Mouse (Mus musculus): ENCODE data around the gene Wdr75. TPM values are rescaled to one million over a fixed set of nuclear protein-coding genes. Genes with fewer than 3 reads are reported as not detected.

Wdr75 gene
- polyA plus RNA-seq, 1 experiment from 2014 or later = 53.8 TPM

GRCm38 (mm10) chr1:45769321-45769720 lies 25.6 kb upstream of the Wdr75 start:
- no peak for ATAC-seq (ENCODE audit: low FRiP score)
- H3K27me3 ChIP-seq (ENCODE audit: control insufficient read depth, insufficient read depth, low read length) = no peaks in the 10 kb centered on the region

DNA sequence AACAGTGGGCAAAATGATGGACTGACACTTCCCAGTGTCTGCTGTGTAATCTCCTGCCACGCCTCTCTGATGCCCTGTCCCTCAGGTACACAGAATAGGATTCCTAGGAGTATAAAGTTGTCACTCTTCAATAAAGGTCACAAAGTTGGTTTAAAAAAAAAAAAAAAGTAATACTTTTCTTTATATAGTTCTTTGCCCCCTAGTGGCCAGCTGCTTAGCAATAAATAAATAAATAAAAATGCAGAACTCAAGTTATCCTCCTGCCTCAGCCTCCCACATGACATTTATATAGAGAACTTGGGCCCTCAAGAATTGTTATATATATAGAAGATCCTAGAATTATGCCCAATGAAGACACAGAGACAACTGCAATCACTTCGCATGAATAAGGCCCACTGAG lies 24.9 kb upstream of the Wdr75 start:
- Histone ChIP-seq H3K4me1 (replicated peaks; ENCODE audit: control insufficient read depth, insufficient read depth, low read length) (no peaks in the 10 kb centered on the region), H3K36me3 (replicated peaks; ENCODE audit: control insufficient read depth, insufficient read depth) (no peaks in the 10 kb centered on the region), H3K9me3 (ENCODE audit: control insufficient read depth, low read length) (no peaks in the 10 kb centered on the region), H3K27me3 (ENCODE audit: control insufficient read depth, insufficient read depth, low read length) (no peaks in the 10 kb centered on the region), H3K27ac (no peak overlapping the region), H3K9ac (no peak overlapping the region), H3K4me3 (replicated peaks; ENCODE audit: low read length) (no peak overlapping the region), H3K4me2 (replicated peaks) (no peak overlapping the region)
- DNase-seq (ENCODE audit: low spot score) (no peak), ATAC-seq (ENCODE audit: low FRiP score) (no peak)
- 94% methylated on average over 2 of the region's 2 CpGs for WGBS

More at GRCm38 (mm10) chr1:45769321-45769720, 25.6 kb upstream of the Wdr75 start:
- 94% methylated on average over 13 of the region's 13 CpGs for whole genome bisulfite sequencing
- H3K4me3 ChIP-seq (replicated peaks; ENCODE audit: low read length) = no peak overlapping the region
- no peak overlapping the region for H3K9ac ChIP-seq
- no peak overlapping the region for H3K4me2 ChIP-seq (replicated peaks)
- no peak for DNase-seq (ENCODE audit: low spot score)
- no peaks in the 10 kb centered on the region for H3K9me3 ChIP-seq (ENCODE audit: control insufficient read depth, low read length)
- no peak overlapping the region for H3K27ac ChIP-seq
- H3K36me3 ChIP-seq (replicated peaks; ENCODE audit: control insufficient read depth, insufficient read depth) = no peaks in the 10 kb centered on the region
- H3K4me1 ChIP-seq (replicated peaks; ENCODE audit: control insufficient read depth, insufficient read depth, low read length) = no peaks in the 10 kb centered on the region

- Histone ChIP-seq H3K4me1 (replicated peaks; ENCODE audit: control insufficient read depth, insufficient read depth, low read length) (no peaks in the 10 kb centered on the region), H3K9ac (no peak overlapping the region), H3K27ac (no peak overlapping the region), H3K4me3 (replicated peaks; ENCODE audit: low read length) (no peak overlapping the region), H3K36me3 (replicated peaks; ENCODE audit: control insufficient read depth, insufficient read depth) (no peaks in the 10 kb centered on the region), H3K27me3 (ENCODE audit: control insufficient read depth, insufficient read depth, low read length) (no peaks in the 10 kb centered on the region), H3K4me2 (replicated peaks) (no peak overlapping the region), H3K9me3 (ENCODE audit: control insufficient read depth, low read length) (no peaks in the 10 kb centered on the region)
- 62% methylated on average over 4 of the region's 4 CpGs for WGBS
- ATAC-seq (ENCODE audit: low FRiP score) = no peak
- DNase-seq (ENCODE audit: low spot score) = no peak
Measured at GRCm38 (mm10) chr1:45780606-45781288, 14.2 kb upstream of the Wdr75 start.

DNA sequence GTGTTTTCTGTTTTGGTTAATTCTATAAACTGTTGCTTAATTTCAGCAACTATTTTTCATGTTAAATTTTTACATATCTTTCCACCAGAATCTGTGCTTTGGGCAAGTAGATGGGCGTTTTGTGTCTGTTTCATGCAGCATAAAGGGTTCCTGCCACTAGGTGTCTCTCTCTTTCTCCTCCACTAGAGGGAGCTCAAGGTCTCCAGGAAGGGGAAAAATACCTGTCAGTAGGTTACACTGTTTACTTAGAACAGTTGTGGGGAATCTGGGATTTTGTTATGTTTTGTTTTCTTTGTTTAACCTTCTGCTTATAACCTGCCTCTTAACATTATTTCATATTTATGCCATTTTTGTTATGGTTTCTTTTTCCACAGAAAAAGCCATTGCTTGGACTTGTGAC lies 21.9 kb downstream of the Wdr75 start:
- no peak; the same call in 1 of the 2 replicates for ATAC-seq (ENCODE audit: low FRiP score)

DNA sequence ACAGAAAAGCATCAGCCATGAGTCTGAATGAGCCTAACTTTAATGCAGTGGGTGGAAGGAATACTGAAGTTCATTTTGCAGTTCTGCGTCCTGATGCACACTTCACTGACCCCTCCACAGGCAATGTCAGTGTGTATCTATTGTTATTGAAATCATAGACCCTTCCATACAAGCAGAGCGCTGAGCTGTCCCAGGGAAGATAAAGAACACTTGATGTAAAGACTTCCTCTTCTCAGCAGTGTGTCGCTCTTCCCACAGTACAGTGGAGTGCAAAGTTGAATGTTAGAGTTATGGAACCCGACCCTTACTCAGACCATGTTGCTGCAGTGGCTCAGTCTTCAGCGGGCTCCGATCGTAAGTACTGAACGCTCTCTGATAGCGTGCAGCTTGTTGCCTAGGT lies 23.6 kb downstream of the Wdr75 start:
- Histone ChIP-seq H3K4me1 (replicated peaks; ENCODE audit: control insufficient read depth, insufficient read depth, low read length) (no peaks in the 10 kb centered on the region), H3K4me2 (replicated peaks) (no peak overlapping the region), H3K36me3 (replicated peaks; ENCODE audit: control insufficient read depth, insufficient read depth) (peaks cover 95% of the 10 kb centered on the region), H3K4me3 (replicated peaks; ENCODE audit: low read length) (no peak overlapping the region), H3K27ac (no peak overlapping the region), H3K27me3 (ENCODE audit: control insufficient read depth, insufficient read depth, low read length) (no peaks in the 10 kb centered on the region), H3K9me3 (ENCODE audit: control insufficient read depth, low read length) (no peaks in the 10 kb centered on the region), H3K9ac (no peak overlapping the region)
- ATAC-seq (ENCODE audit: low FRiP score) (no peak), DNase-seq (ENCODE audit: low spot score) (no peak)
- WGBS = 65% methylated on average over 9 of the region's 9 CpGs

More for the DNA sequence above, 21.9 kb downstream of the Wdr75 start:
- H3K4me2 ChIP-seq (replicated peaks) = no peak overlapping the region
- H3K36me3 ChIP-seq (replicated peaks; ENCODE audit: control insufficient read depth, insufficient read depth) = peaks cover 95% of the 10 kb centered on the region
- H3K9me3 ChIP-seq (ENCODE audit: control insufficient read depth, low read length) = no peaks in the 10 kb centered on the region
- no peaks in the 10 kb centered on the region for H3K4me1 ChIP-seq (replicated peaks; ENCODE audit: control insufficient read depth, insufficient read depth, low read length)
- H3K4me3 ChIP-seq (replicated peaks; ENCODE audit: low read length) = no peak overlapping the region
- no peak overlapping the region for H3K9ac ChIP-seq
- DNase-seq (ENCODE audit: low spot score) = peak; percentile 81
- H3K27ac ChIP-seq = no peak overlapping the region
- no peaks in the 10 kb centered on the region for H3K27me3 ChIP-seq (ENCODE audit: control insufficient read depth, insufficient read depth, low read length)
- WGBS = 25% methylated on average over 1 of the region's 1 CpGs

DNA sequence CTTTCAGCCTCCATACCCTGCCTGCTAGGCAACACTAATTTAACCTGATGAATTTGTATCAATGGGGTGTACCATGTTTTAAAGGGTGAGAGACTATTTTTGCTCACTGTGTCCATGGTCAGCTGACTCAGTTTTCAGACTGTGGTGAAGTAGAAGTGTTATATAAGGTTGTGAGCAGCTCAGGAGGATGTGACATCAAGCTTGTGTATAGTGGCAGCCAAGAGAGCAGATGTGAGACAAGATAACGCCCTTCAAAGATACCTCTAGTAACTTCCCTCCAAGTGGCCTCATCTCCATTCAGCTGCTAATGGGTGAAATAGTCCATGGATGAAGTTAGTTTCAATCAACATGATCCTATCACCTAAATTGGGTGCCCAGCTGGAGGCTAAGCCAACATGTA lies 29.5 kb downstream of the Wdr75 start:
- DNase-seq (ENCODE audit: low spot score) (no peak), ATAC-seq (ENCODE audit: low FRiP score) (no peak)
- Histone ChIP-seq H3K9ac (no peak overlapping the region), H3K4me3 (replicated peaks; ENCODE audit: low read length) (no peak overlapping the region), H3K27ac (no peak overlapping the region), H3K36me3 (replicated peaks; ENCODE audit: control insufficient read depth, insufficient read depth) (peaks cover 51% of the 10 kb centered on the region), H3K9me3 (ENCODE audit: control insufficient read depth, low read length) (no peaks in the 10 kb centered on the region), H3K4me2 (replicated peaks) (no peak overlapping the region), H3K27me3 (ENCODE audit: control insufficient read depth, insufficient read depth, low read length) (no peaks in the 10 kb centered on the region), H3K4me1 (replicated peaks; ENCODE audit: control insufficient read depth, insufficient read depth, low read length) (no peaks in the 10 kb centered on the region)
- WGBS = 86% methylated on average over 1 of the region's 1 CpGs

GRCm38 (mm10) chr1:45825140-45825539 lies 30.2 kb downstream of the Wdr75 start:
- H3K27ac ChIP-seq = no peak overlapping the region
- H3K27me3 ChIP-seq (ENCODE audit: control insufficient read depth, insufficient read depth, low read length) = no peaks in the 10 kb centered on the region
- DNase-seq (ENCODE audit: low spot score) (peak; percentile 80), ATAC-seq (ENCODE audit: low FRiP score) (peak; percentile 88)
- WGBS = 59% methylated on average over 5 of the region's 5 CpGs
- no peaks in the 10 kb centered on the region for H3K4me1 ChIP-seq (replicated peaks; ENCODE audit: control insufficient read depth, insufficient read depth, low read length)
- peaks cover 45% of the 10 kb centered on the region for H3K36me3 ChIP-seq (replicated peaks; ENCODE audit: control insufficient read depth, insufficient read depth)
- no peaks in the 10 kb centered on the region for H3K9me3 ChIP-seq (ENCODE audit: control insufficient read depth, low read length)
- no peak overlapping the region for H3K4me2 ChIP-seq (replicated peaks)
- no peak overlapping the region for H3K9ac ChIP-seq
- no peak overlapping the region for H3K4me3 ChIP-seq (replicated peaks; ENCODE audit: low read length)

GRCm38 (mm10) chr1:45825630-45826029 lies 30.7 kb downstream of the Wdr75 start:
- H3K4me2 ChIP-seq (replicated peaks) = no peak overlapping the region
- H3K4me3 ChIP-seq (replicated peaks; ENCODE audit: low read length) = no peak overlapping the region
- no peaks in the 10 kb centered on the region for H3K27me3 ChIP-seq (ENCODE audit: control insufficient read depth, insufficient read depth, low read length)
- H3K9ac ChIP-seq = no peak overlapping the region
- DNase-seq (ENCODE audit: low spot score) (no peak), ATAC-seq (ENCODE audit: low FRiP score) (no peak)
- 97% methylated on average over 3 of the region's 3 CpGs for WGBS
- no peaks in the 10 kb centered on the region for H3K9me3 ChIP-seq (ENCODE audit: control insufficient read depth, low read length)
- no peaks in the 10 kb centered on the region for H3K4me1 ChIP-seq (replicated peaks; ENCODE audit: control insufficient read depth, insufficient read depth, low read length)
- no peak overlapping the region for H3K27ac ChIP-seq
- H3K36me3 ChIP-seq (replicated peaks; ENCODE audit: control insufficient read depth, insufficient read depth) = peaks cover 41% of the 10 kb centered on the region

DNA sequence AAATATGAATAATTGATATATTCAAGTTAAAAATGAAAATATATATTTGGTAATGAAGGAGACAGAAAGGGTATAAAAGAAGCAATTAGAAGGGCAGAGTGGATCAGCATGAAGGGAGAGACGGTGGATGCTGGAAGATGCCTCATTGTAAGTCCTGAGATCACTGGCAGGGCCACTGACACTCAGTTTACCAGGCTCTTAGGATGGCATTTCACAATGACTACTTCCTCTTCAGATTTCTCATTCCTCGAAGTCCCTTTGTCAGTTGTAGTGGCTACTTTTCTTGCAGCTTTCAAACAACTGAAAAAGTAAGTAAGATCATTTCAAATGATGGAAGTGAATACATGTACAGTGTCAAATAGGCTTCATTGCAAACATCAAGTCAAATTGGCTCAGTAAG lies 31.2 kb downstream of the Wdr75 start:
- Histone ChIP-seq H3K9ac (no peak overlapping the region), H3K36me3 (replicated peaks; ENCODE audit: control insufficient read depth, insufficient read depth) (peaks cover 35% of the 10 kb centered on the region), H3K27me3 (ENCODE audit: control insufficient read depth, insufficient read depth, low read length) (no peaks in the 10 kb centered on the region), H3K27ac (no peak overlapping the region), H3K4me3 (replicated peaks; ENCODE audit: low read length) (no peak overlapping the region), H3K4me1 (replicated peaks; ENCODE audit: control insufficient read depth, insufficient read depth, low read length) (no peaks in the 10 kb centered on the region), H3K4me2 (replicated peaks) (no peak overlapping the region), H3K9me3 (ENCODE audit: control insufficient read depth, low read length) (no peaks in the 10 kb centered on the region)
- no peak for ATAC-seq (ENCODE audit: low FRiP score)
- 73% methylated on average over 2 of the region's 2 CpGs for WGBS
- DNase-seq (ENCODE audit: low spot score) = no peak

DNA sequence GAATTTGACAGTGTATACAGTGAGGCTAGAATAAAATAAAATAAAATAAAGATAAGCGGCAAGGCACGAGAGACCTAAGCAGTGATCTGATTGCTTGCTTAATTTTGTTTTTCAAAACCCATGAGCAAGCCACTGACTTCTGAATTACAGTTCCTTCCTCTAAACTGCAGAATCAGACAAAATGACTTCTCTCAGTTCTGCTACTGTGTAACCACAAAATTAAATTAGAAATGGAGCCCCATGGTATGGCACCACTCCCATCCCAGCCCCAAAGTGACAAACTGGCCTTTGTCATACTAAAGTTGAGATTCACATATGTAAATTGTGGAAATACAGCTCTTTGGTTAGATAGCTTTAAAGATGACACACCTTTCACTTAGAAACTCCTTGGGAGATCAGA lies 31.8 kb downstream of the Wdr75 start:
- ATAC-seq (ENCODE audit: low FRiP score) (no peak), DNase-seq (ENCODE audit: low spot score) (no peak)
- Histone ChIP-seq H3K4me2 (replicated peaks) (no peak overlapping the region), H3K9me3 (ENCODE audit: control insufficient read depth, low read length) (no peaks in the 10 kb centered on the region), H3K36me3 (replicated peaks; ENCODE audit: control insufficient read depth, insufficient read depth) (peaks cover 29% of the 10 kb centered on the region), H3K4me3 (replicated peaks; ENCODE audit: low read length) (no peak overlapping the region), H3K9ac (no peak overlapping the region), H3K27me3 (ENCODE audit: control insufficient read depth, insufficient read depth, low read length) (no peaks in the 10 kb centered on the region), H3K27ac (no peak overlapping the region), H3K4me1 (replicated peaks; ENCODE audit: control insufficient read depth, insufficient read depth, low read length) (no peaks in the 10 kb centered on the region)
- 97% methylated on average over 2 of the region's 2 CpGs for WGBS

Measured in hindbrain, embryonic 14.5 days (tissue).